Mouse (Mus musculus) forebrain, embryonic 12.5 days (tissue): ENCODE data around the gene Glrx5. TPM values are rescaled to one million over a fixed set of nuclear protein-coding genes. Genes with fewer than 3 reads are reported as not detected.

ENCODE experiments used
- ATAC-seq: fragments of 200-750 bp; cut with Nextera tagmentation; 2 replicates; pipeline ENCODE4 v1.8.0; 2017; ENCODE audit warnings: moderate TSS enrichment; ENCODE audit not compliant: low FRiP score
- H3K27ac ChIP-seq: fragments of 300-500 bp; sonication (generic); 2 replicates; pipeline ENCODE4 v1.5.1; 2016; ENCODE audit warnings: mild to moderate bottlenecking
- H3K27me3 ChIP-seq: fragments of 300-500 bp; sonication (generic); 2 replicates; pipeline ENCODE4 v1.6.1; 2016; ENCODE audit warnings: mild to moderate bottlenecking
- H3K36me3 ChIP-seq: fragments of 300-500 bp; sonication (generic); replicated peaks from 2 replicates; pipeline ENCODE4 v1.6.1; 2016; ENCODE audit warnings: mild to moderate bottlenecking
- H3K4me1 ChIP-seq: fragments of 300-500 bp; sonication (generic); 2 replicates; pipeline ENCODE4 v1.6.1; 2016
- H3K4me2 ChIP-seq: fragments of 300-500 bp; sonication (generic); 2 replicates; pipeline ENCODE4 v1.6.1; 2016; ENCODE audit warnings: mild to moderate bottlenecking, moderate library complexity
- H3K4me3 ChIP-seq: fragments of 300-500 bp; sonication (generic); replicated peaks from 2 replicates; pipeline ENCODE4 v1.5.1; 2016; ENCODE audit warnings: mild to moderate bottlenecking
- H3K9ac ChIP-seq: fragments of 300-500 bp; sonication (generic); 2 replicates; pipeline ENCODE4 v1.6.1; 2016; ENCODE audit warnings: mild to moderate bottlenecking
- H3K9me3 ChIP-seq: fragments of 300-500 bp; sonication (generic); 2 replicates; pipeline ENCODE4 v1.6.1; 2016
- whole genome bisulfite sequencing: fragments of 180-500 bp; shearing (Covaris S2); methylation state at CpG from one replicate; pipeline ENCODE4 v1.1.7; 2016; 5-methylcytosine and 5-hydroxymethylcytosine counted together
- polyA plus RNA-seq: library from polyadenylated mRNA; unstranded; fragments of >200 nt; fragmentation: Nextera tagmentation; extraction: Ambion mirVana; gene quantifications from 2 replicates; pipeline ENCODE4 v1.2.1, GENCODE M21; 2016

Glrx5 gene
- polyA plus RNA-seq, 1 experiment from 2014 or later: 173 TPM

DNA sequence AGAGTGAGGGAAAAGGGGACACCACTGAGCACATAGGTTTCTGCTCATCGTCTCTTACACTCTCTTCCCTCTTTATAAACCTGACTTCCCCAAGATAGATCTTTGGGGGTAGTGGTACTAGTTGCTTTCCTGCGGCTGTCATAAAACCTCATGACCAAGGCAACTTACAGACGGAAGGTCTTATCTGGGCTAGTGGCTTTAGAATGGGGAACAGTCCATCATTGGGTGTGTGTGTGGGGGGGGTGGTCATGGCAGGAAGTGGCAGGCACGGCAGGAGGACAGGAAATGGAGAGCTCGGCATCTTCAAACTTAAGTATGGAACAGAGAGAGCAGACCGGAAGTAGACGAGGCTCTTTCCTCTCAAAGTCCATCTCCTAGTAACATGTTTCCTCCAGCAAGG, 32.6 kb downstream of the Glrx5 start:
- Histone ChIP-seq H3K4me1 (peaks cover 6% of the 10 kb centered on the region; the same call in 1 of the 2 replicates), H3K4me2 (no peak overlapping the region), H3K27ac (no peak overlapping the region), H3K27me3 (no peaks in the 10 kb centered on the region), H3K36me3 (no peaks in the 10 kb centered on the region), H3K9me3 (no peaks in the 10 kb centered on the region), H3K4me3 (no peak overlapping the region), H3K9ac (no peak overlapping the region)
- no peak for ATAC-seq
- WGBS: 96% methylated on average over 7 of the region's 7 CpGs

DNA sequence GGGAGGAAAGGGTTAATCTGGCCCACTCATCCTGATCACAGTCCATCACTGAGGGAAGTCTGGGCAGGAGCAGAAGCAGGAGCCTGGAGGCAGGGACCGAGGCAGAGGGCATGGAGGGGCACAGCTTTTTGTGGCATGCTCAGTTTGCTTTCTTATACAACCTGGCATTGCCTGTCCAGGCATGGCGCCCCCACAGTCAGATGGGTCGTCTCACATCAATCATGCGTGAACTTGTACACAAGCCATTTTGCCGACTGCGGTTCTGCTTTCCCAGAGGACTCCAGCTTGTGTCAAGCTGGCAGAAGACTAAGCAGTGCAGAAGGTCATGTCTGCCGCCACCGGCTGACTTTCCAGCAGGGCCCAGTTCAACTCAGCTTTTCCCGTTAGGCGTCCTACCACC, 34.0 kb downstream of the Glrx5 start:
- Histone ChIP-seq H3K4me3 (no peak overlapping the region), H3K9ac (no peak overlapping the region), H3K9me3 (no peaks in the 10 kb centered on the region), H3K4me1 (peaks cover 6% of the 10 kb centered on the region; the same call in 1 of the 2 replicates), H3K36me3 (no peaks in the 10 kb centered on the region), H3K4me2 (no peak overlapping the region), H3K27ac (no peak overlapping the region), H3K27me3 (no peaks in the 10 kb centered on the region)
- ATAC-seq: no peak
- 87% methylated on average over 10 of the region's 10 CpGs for WGBS

DNA sequence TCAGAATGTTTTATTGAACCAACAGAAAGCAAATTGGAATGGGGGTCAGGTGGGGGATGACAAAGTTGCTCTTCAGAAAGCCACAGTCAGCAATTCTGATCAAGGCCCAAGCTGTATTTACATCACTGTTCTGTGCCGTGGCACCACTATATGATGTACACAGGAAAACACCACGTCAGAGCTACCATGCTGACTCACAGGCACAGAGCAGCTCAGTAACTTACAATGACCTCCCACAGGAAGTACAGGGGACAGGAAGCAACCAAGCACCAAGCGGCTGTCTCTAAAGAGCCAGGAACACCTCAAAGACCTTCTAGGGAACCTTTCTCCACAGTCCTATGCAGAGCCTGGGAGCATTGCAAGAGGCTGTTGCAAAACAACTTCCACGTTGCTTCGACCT, 36.4 kb downstream of the Glrx5 start:
- H3K4me2 ChIP-seq: no peak overlapping the region
- WGBS: 85% methylated on average over 5 of the region's 5 CpGs

DNA sequence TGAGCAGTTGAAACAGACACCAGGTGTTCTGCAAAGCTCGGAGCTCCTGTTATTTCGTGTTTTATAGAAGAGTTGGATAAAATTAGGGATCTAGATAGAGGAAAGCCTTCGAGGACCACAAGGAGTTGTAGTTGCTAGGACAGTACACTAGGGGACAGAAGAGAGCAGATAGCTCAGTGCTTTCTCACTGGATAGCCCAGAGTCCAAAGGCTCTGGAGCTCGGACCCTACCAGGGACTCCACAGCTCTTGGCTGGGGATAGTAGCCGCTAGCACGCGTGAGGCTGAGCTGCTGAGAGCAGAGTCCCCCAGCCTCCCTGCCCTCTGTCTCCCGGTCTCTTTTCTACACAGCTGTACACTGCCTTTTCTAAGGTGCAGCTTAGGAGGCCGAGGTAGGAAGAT, 41.2 kb downstream of the Glrx5 start:
- Histone ChIP-seq H3K4me2 (no peak overlapping the region), H3K27ac (no peak overlapping the region), H3K36me3 (no peaks in the 10 kb centered on the region), H3K27me3 (no peaks in the 10 kb centered on the region), H3K9ac (no peak overlapping the region), H3K4me1 (peaks cover 14% of the 10 kb centered on the region), H3K9me3 (no peaks in the 10 kb centered on the region), H3K4me3 (no peak overlapping the region)
- 0 out of 2 replicates have a peak, but pooled peaks have one; percentile 11 for ATAC-seq
- 39% methylated on average over 9 of the region's 9 CpGs for WGBS

More for the DNA sequence above, 36.4 kb downstream of the Glrx5 start:
- H3K9me3 ChIP-seq: no peaks in the 10 kb centered on the region
- peaks cover under 1% of the 10 kb centered on the region; the same call in 1 of the 2 replicates for H3K4me1 ChIP-seq
- no peak overlapping the region for H3K9ac ChIP-seq
- H3K27ac ChIP-seq: no peak overlapping the region
- H3K27me3 ChIP-seq: no peaks in the 10 kb centered on the region
- H3K36me3 ChIP-seq: no peaks in the 10 kb centered on the region
- no peak for ATAC-seq
- no peak overlapping the region for H3K4me3 ChIP-seq

DNA sequence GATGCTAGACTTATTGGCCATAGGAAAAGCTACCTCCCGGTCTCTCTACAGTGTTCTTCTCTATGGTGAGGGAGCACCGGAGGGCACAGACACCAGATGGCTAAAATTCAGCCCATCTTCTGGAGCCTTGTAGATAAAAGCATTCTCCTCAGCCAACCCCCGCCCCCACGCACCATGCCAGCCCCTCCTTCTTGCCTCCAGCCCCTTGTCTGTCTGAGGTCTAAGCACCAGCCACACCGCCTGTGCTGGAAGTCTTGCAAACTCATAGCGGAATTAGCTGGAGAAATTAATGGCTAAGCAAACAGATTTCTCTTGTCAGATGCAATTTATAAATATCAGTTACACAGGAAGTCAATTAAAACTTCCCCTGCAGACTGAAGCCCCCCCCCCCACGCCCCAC, 43.0 kb downstream of the Glrx5 start:
- Histone ChIP-seq H3K4me3 (no peak overlapping the region), H3K36me3 (no peaks in the 10 kb centered on the region), H3K4me2 (0 out of 2 replicates have a peak overlapping the region, but pooled peaks have one; percentile 17), H3K9ac (no peak overlapping the region), H3K4me1 (peaks cover 14% of the 10 kb centered on the region), H3K27me3 (no peaks in the 10 kb centered on the region), H3K27ac (peak overlapping the region; percentile 53; the same call in 1 of the 2 replicates), H3K9me3 (no peaks in the 10 kb centered on the region)
- 44% methylated on average over 7 of the region's 7 CpGs for WGBS
- no peak for ATAC-seq

DNA sequence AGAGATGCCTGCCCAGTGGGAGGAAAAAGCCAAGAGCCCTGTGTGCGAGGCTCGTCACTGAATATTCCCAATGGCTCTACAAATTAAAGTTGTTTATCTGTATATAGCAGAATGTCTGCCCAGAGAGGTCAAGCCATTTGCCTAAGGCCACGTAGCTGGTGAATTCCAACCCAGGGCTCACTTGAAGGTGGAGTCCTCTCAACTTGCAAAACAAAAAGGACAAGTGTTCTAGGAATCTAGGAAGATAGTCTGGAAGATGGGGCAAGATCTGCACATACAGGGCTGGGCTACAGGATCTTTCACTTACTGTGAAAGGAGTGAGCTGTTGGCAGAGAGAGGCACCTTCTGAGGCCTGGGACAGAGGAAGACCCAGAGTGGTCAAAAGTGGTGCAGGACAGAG, 44.0 kb downstream of the Glrx5 start:
- WGBS: 69% methylated on average over 3 of the region's 3 CpGs
- ATAC-seq: no peak
- H3K36me3 ChIP-seq: no peaks in the 10 kb centered on the region
- H3K9me3 ChIP-seq: no peaks in the 10 kb centered on the region
- peaks cover 14% of the 10 kb centered on the region for H3K4me1 ChIP-seq
- no peak overlapping the region for H3K9ac ChIP-seq
- H3K4me3 ChIP-seq: no peak overlapping the region
- no peak overlapping the region for H3K4me2 ChIP-seq
- no peaks in the 10 kb centered on the region for H3K27me3 ChIP-seq
- H3K27ac ChIP-seq: no peak overlapping the region

DNA sequence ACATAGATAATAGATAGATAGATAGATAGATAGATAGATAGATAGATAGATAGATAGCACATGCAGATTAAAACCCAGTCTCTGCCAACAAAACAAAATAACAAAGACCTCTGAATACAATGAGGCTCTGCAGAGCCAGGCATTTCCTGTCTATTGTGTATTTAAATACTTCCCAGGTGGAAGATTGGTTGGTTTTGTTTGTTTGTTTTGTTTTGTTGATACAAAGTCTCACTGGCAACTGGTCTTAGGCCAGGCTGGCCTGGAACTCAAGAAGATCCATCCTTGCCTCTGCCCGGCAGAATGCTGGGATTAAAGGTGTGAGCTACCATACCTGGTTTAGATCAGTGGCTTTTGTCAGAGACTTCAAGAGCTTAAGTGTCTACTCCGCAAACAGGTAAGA, 44.7 kb downstream of the Glrx5 start:
- H3K4me2 ChIP-seq: no peak overlapping the region
- H3K4me3 ChIP-seq: no peak overlapping the region
- H3K9ac ChIP-seq: no peak overlapping the region
- whole genome bisulfite sequencing: 92% methylated on average over 2 of the region's 2 CpGs
- H3K27ac ChIP-seq: no peak overlapping the region
- H3K4me1 ChIP-seq: peaks cover 14% of the 10 kb centered on the region
- ATAC-seq: no peak
- no peaks in the 10 kb centered on the region for H3K9me3 ChIP-seq
- no peaks in the 10 kb centered on the region for H3K27me3 ChIP-seq
- no peaks in the 10 kb centered on the region for H3K36me3 ChIP-seq

DNA sequence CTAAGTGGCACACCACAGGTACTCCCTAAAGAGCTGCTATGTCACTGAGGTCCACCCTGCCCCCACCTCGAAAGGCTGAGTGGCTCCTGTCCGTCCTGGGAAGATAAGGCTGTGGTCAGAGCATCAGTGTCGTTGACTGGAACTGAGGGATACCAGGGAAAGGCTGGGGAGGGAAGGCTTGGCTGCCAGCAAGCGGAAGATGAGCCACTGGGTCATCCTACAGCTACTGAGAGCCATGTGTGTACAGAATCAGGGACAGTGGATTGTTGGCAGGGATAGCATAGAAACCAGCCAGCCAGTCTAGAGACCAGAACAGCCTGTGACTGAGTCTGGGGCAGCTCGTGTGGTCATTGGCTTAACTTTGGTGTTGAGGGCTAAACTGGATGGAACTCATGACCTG, 51.7 kb downstream of the Glrx5 start:
- no peak for ATAC-seq
- no peak overlapping the region for H3K9ac ChIP-seq

DNA sequence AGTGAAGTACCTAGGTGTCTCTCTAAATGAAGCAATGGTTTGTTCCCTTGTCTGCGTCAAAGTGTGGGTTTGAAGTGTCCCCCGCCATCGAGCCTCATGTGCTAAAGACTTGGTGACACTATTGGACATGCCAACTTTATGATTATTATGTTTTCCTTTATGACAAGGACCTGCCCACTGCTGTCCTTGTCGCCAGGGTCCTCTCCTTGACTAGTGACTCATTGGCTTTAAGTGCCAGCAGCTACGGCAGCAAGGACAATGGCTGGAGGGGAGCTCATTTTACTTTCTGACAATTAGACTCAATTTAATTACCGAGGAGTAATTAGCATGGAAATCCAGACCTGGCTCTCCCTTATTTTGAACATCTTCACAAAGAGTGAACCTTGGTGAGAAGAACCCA, 52.3 kb downstream of the Glrx5 start:
- 72% methylated on average over 6 of the region's 6 CpGs for WGBS
- Histone ChIP-seq H3K4me2 (no peak overlapping the region), H3K27me3 (no peaks in the 10 kb centered on the region), H3K27ac (no peak overlapping the region), H3K4me3 (no peak overlapping the region), H3K9ac (no peak overlapping the region), H3K9me3 (no peaks in the 10 kb centered on the region), H3K4me1 (peaks cover 4% of the 10 kb centered on the region; the same call in 1 of the 2 replicates), H3K36me3 (no peaks in the 10 kb centered on the region)
- no peak for ATAC-seq

More for the DNA sequence above, 51.7 kb downstream of the Glrx5 start:
- H3K9me3 ChIP-seq: no peaks in the 10 kb centered on the region
- H3K27me3 ChIP-seq: no peaks in the 10 kb centered on the region
- H3K27ac ChIP-seq: no peak overlapping the region
- H3K4me1 ChIP-seq: peaks cover 2% of the 10 kb centered on the region; the same call in 1 of the 2 replicates
- H3K4me3 ChIP-seq: no peak overlapping the region
- 79% methylated on average over 5 of the region's 5 CpGs for WGBS
- H3K36me3 ChIP-seq: no peaks in the 10 kb centered on the region
- H3K4me2 ChIP-seq: no peak overlapping the region

DNA sequence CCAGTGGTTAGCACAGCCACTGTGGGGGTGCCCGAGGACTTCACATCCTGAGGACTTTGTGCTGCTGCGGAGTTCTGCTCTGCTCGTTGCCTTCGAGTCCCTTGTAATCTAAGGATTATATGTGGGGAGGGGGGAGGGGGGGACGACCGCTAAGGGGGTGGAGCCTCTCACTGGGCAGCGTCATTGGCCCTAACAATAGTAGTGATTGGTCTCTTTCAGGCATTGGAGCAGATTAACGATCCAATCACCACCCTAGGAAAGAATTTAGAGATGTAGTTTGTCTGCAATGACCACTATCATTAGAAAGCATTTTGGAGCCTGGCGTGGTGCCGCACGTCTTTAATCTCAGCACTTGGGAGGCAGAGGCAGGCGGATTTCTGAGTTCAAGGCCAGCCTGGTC, 52.8 kb downstream of the Glrx5 start:
- H3K27me3 ChIP-seq: no peaks in the 10 kb centered on the region
- H3K9me3 ChIP-seq: no peaks in the 10 kb centered on the region
- H3K4me1 ChIP-seq: peaks cover 4% of the 10 kb centered on the region; the same call in 1 of the 2 replicates
- no peak overlapping the region for H3K27ac ChIP-seq
- ATAC-seq: no peak
- H3K9ac ChIP-seq: no peak overlapping the region
- H3K36me3 ChIP-seq: no peaks in the 10 kb centered on the region
- WGBS: 74% methylated on average over 12 of the region's 12 CpGs
- no peak overlapping the region for H3K4me2 ChIP-seq
- no peak overlapping the region for H3K4me3 ChIP-seq

DNA sequence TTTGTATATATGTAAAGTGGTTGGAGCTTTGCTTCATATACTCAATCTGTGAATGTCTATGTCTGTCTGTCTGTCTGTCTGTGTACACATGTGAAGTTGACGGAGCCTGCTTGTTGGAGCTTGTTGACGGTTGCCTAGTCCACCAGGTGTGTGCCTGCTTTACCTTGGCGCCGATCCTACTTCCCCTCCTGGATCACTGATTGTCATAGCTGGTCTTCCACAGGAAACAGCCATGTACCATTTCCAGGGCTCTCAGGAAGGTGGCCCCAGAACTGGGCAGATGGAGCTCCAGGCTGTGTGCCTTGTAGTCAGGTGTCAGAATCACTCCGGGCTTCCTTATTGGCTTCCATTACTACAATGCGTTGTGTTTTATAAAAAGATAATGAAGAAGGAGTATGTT, 54.3 kb downstream of the Glrx5 start:
- Histone ChIP-seq H3K36me3 (no peaks in the 10 kb centered on the region), H3K4me2 (no peak overlapping the region), H3K27me3 (no peaks in the 10 kb centered on the region), H3K9me3 (no peaks in the 10 kb centered on the region), H3K4me3 (no peak overlapping the region), H3K27ac (no peak overlapping the region), H3K4me1 (peaks cover 4% of the 10 kb centered on the region; the same call in 1 of the 2 replicates), H3K9ac (no peak overlapping the region)
- WGBS: 95% methylated on average over 6 of the region's 6 CpGs
- ATAC-seq: no peak

- WGBS: 84% methylated on average over 3 of the region's 3 CpGs
These were observed 54.9 kb downstream of the Glrx5 start for GRCm38 (mm10) chr12:105087353-105087752.

GRCm38 (mm10) chr12:105089231-105089630, 56.7 kb downstream of the Glrx5 start:
- Histone ChIP-seq H3K4me1 (peaks cover 18% of the 10 kb centered on the region), H3K9ac (no peak overlapping the region), H3K4me2 (no peak overlapping the region), H3K4me3 (no peak overlapping the region), H3K36me3 (no peaks in the 10 kb centered on the region), H3K27me3 (no peaks in the 10 kb centered on the region), H3K27ac (no peak overlapping the region), H3K9me3 (no peaks in the 10 kb centered on the region)
- ATAC-seq: no peak
- WGBS: 27% methylated on average over 5 of the region's 5 CpGs

More at GRCm38 (mm10) chr12:105087353-105087752, 54.9 kb downstream of the Glrx5 start:
- Histone ChIP-seq H3K4me2 (no peak overlapping the region), H3K9me3 (no peaks in the 10 kb centered on the region), H3K27me3 (no peaks in the 10 kb centered on the region), H3K4me1 (peaks cover 4% of the 10 kb centered on the region; the same call in 1 of the 2 replicates), H3K36me3 (no peaks in the 10 kb centered on the region), H3K9ac (no peak overlapping the region), H3K27ac (no peak overlapping the region), H3K4me3 (no peak overlapping the region)
- ATAC-seq: no peak
